Mouse (Mus musculus) mammary gland, adult 2 months (tissue): ENCODE data around the gene Atp23. TPM values are rescaled to one million over a fixed set of nuclear protein-coding genes. Genes with fewer than 3 reads are reported as not detected.

Source experiments
- polyA plus RNA-seq: library from polyadenylated mRNA; depleted of rRNA; stranded (reverse); fragments of >200 nt; gene quantifications from 2 replicates; pipeline ENCODE4 v1.2.3, GENCODE M21; 2012; ENCODE audit warnings: low replicate concordance; rRNA removed

Gene Atp23
- 6.3 and 7.4 TPM in 2 replicates for polyA plus RNA-seq

GRCm38 (mm10) chr10:126900821-126901487, at the start of gene Atp23:
Gene Atp23 (minus strand): TSS chr10:126901355.

Other genes with a start within 250 kb of the Atp23 start
- 152 and 174 TPM in 2 replicates for gene Ctdsp2, start 77.4 kb upstream of the Atp23 start, polyA plus RNA-seq
- 0.10 and 0.26 TPM in 2 replicates for gene Avil, start 99.4 kb upstream of the Atp23 start, polyA plus RNA-seq
- 25.4 and 47.4 TPM in 2 replicates for gene Tsfm, start 129.5 kb upstream of the Atp23 start, polyA plus RNA-seq
- gene Mettl1, start 140.1 kb upstream of the Atp23 start, polyA plus RNA-seq = 18.1 and 27.7 TPM in 2 replicates
- gene Eef1akmt3, start 140.2 kb upstream of the Atp23 start, polyA plus RNA-seq = 0.40 and 0.49 TPM in 2 replicates
- gene Cyp27b1, start 146.9 kb upstream of the Atp23 start, polyA plus RNA-seq = 0.26 and 0.52 TPM in 2 replicates
- gene March9, start 158.8 kb upstream of the Atp23 start, polyA plus RNA-seq = 3.9 and 7.0 TPM in 2 replicates
- 136 and 190 TPM in 2 replicates for gene Cdk4, start 162.2 kb upstream of the Atp23 start, polyA plus RNA-seq
- gene Tspan31, start 168.9 kb upstream of the Atp23 start, polyA plus RNA-seq = 52.9 and 96.6 TPM in 2 replicates
- gene Agap2, start 173.9 kb upstream of the Atp23 start, polyA plus RNA-seq = 12.7 and 45.6 TPM in 2 replicates
- gene Os9, start 219.8 kb upstream of the Atp23 start, polyA plus RNA-seq = 69.6 and 79.2 TPM in 2 replicates